Mouse (Mus musculus): Measurements from ENCODE around the gene AI481877. TPM values are rescaled to one million over a fixed set of nuclear protein-coding genes. Genes with fewer than 3 reads are reported as not detected.
"Not testable (repeated sequence)": the region's sequence is repeated elsewhere in the genome, so short reads cannot be mapped to it uniquely, and the experiment has no call there.

AI481877 gene
- total RNA-seq (2022), result not detected

DNA sequence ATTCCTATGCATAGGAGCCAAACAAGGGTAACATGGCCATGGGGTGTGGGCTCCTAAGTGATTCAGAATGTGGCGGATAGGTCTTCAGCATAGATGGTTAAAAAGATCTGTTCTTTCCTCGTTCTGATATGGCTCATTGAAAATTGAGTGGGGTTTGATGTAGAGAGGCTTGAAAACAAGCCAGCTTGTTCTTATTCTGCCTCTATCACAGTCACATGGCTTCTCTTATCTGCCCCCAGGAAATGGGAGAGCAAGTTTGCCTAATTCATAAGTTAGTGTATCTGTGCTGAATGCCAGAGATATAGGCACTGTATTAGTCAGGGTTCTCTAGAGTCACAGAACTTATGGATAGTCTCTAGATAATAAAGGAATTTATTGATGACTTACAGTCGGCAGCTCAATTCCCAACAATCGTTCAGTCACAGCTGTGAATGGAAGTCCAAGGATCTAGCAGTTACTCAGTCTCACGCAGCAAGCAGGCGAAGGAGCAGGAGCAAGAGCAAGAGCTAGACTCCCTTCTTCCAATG is at the start of gene AI481877:
AI481877 (minus strand) TSS at position 477 of the 527 bp plus-strand sequence.
- DNase-seq (ENCODE audit: low spot score in 2 of 2), result not testable (repeated sequence)

DNA sequence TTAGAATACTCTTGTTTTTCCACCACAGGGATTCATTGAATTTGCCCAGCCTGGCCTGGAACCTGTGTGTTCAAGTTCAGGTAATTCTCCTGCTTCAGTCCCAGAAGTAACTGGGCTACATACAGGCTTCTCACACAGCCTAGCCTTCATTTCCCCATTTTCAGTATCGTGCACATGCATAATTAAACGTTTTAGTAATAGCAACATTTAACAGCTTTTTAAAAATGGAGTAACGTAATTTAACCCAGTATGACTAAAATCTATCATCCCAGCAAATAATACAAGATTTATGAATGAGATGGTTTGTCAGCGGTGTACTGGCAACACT is 49.7 kb upstream of the AI481877 start:
- DNase-seq (ENCODE audit: low spot score in 2 of 2), result no peak

- no peak for DNase-seq (ENCODE audit: low spot score in 2 of 2)
These were observed 48.5 kb upstream of the AI481877 start for GRCm38 (mm10) chr4:59187289-59187688.

DNA sequence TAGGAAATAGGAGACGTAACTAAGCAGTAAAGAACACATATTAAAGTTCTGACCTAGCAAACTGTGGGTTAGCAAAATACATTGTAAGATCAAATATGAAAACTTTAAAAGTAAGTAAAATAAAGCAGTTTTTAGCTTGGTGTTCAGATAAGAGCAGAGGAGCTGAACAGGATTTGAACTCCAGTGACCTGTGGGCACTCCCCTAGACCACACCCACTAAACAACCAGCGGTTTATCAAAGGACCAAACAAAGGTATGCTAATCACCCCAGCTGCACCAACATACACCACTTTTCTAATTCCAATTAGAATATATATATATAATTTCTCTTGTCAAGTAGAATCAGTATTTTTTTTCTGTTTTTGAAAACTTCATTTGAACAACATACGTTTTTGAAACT is 46.9 kb upstream of the AI481877 start:
- DNase-seq (ENCODE audit: low spot score in 2 of 2), result no peak

- DNase-seq (ENCODE audit: low spot score in 2 of 2), result no peak
These were observed 42.8 kb upstream of the AI481877 start for GRCm38 (mm10) chr4:59181320-59182271.

GRCm38 (mm10) chr4:59177566-59177965 is 38.8 kb upstream of the AI481877 start:
- DNase-seq (ENCODE audit: low spot score in 2 of 2), result no peak

GRCm38 (mm10) chr4:59175929-59176328 is 37.1 kb upstream of the AI481877 start:
- no peak for DNase-seq (ENCODE audit: low spot score in 2 of 2)

DNA sequence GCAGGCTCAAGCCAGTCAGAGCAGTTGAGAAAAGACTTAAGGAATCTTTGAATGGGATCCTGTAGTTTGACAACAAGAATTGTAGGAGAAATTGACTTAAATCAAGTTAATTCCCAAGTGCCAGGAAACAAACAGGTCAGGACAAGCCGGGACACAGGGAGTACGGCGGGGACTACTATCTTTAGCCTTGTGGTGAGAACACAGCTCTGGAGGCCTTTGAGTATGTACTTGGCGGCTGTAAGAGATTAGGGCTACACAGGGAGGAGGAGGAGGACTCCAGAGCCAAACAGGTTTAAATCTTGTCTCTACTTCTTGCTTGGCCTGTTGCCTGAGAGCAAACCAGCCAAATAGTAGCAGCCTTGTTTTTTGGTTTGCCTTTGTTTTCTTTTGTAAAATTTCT is 36.2 kb upstream of the AI481877 start:
- DNase-seq (ENCODE audit: low spot score in 2 of 2), result peak in 1 of 2 experiments; percentile 17

DNA sequence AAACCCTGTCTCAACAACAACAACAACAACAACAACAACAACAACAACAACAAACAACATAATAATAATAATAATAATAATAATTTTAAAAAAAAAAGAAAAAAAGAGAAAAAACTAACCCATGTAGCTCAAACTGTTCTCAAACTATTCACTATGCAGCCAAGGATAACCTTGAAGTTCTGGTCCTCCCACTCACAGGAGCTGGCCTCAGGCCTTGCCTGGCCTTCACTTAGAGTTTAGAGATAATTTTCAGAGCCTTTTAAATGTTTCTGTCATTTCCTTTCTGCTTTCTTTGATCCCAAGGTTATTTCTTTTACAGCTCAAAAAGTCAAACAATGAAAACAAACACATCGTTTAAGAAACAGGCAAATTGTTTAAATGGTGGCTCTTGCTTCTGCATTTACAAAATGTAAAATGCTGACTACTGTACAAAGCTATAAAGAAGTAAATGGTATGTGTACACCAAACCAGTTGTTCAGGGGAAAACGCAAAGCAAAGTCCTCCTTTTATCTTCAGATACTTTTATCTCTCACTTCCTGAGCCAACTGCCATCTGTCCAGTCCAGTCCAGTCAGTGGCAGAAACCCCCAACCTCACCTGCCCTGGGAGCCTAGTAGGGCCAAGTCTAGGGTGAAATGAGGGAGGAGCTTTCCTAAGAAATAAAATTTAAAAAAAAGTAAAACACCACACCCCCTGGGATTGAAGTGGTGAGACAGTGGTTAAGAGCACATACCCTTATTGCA is 34.6 kb upstream of the AI481877 start:
- no peak for DNase-seq (ENCODE audit: low spot score in 2 of 2)

GRCm38 (mm10) chr4:59172616-59173015 is 33.8 kb upstream of the AI481877 start:
- no peak for DNase-seq (ENCODE audit: low spot score in 2 of 2)

- no peak for DNase-seq (ENCODE audit: low spot score in 2 of 2)
These were observed 31.2 kb upstream of the AI481877 start for GRCm38 (mm10) chr4:59169981-59170380.

DNA sequence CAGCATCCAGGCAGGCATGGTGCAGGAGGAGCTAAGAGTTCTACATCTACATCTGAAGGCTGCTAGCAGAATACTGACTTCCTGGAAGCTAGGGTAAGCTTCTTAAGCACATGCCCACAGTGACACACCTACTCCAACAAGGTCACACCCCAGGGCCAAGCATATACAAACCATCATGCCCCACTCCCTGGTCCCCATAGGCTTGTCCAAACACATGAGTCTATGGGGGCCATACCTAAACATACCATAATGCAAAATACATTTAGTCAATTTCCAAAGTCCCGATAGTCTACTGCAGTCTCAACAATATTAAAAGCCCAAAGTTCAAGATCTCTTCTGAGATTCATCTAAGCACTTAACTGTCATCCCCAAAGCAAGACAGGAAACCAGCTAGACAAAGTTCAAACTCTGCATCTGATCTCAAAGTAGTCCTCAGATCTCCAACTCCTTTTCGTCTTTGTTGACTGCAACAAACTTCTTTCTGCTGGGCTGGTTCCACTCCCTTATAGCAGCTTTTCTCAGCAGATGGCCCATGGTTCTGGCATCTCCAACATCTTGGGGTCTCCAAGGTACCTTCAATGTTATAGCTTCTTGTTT is 28.6 kb upstream of the AI481877 start:
- no peak for DNase-seq (ENCODE audit: low spot score in 2 of 2)

DNA sequence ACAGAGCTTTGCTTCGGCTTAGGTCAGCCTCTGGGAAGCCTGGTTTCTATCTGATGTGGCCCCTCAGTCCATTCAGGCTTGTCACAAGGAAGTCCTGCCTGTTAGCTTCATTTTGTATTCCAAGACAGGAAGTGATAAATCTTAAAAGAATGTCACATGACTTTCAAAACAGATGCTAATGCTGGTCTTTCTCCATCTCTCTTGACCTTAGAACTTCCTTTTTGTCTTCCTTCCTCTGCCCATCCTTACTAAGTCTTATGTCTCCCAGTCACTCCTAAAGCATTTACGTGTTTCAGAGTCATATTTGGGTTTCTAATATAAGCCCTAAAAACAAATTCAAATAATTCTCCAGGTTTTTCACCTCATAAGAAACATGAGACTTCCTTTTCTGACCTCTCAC is 25.3 kb upstream of the AI481877 start:
- DNase-seq (ENCODE audit: low spot score in 2 of 2), result no peak

DNA sequence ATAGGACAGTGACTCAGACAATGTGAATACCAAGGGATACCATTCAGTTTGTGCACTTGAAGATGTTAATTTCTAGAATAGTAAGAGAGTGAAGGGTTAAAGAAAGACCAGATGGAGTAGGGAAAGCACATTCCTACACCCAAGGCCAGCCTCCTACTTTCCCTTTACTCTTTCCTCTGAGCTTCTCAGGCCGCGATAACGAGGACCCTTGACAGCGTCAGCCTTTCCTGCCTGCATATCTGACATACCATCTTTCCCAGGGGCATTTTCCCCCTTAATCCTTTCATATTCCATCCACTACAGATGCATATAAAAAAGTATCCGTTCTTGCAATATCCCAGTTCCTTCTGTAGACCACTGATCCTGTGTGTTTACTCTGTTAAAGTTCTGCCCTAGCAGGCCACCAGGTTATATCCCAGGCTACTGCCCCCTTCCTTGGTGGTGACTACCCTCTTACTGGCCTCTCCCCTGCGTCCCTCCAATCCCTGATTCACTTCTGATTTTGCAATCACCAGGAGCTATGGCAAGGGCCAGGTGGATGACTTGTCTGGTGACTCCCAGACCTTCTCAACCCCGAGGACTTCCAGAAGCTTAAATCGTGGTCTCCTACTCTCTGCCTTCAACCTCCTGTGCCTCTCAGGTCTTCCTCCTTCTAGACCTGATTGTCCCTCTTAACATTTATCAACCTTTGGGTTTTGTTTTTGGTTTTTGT is 22.3 kb upstream of the AI481877 start:
- DNase-seq (ENCODE audit: low spot score in 2 of 2), result no peak

GRCm38 (mm10) chr4:59160289-59160688 is 21.5 kb upstream of the AI481877 start:
- DNase-seq (ENCODE audit: low spot score in 2 of 2), result no peak

- no peak for DNase-seq (ENCODE audit: low spot score in 2 of 2)
These were observed 18.9 kb upstream of the AI481877 start for GRCm38 (mm10) chr4:59157654-59158053.

DNA sequence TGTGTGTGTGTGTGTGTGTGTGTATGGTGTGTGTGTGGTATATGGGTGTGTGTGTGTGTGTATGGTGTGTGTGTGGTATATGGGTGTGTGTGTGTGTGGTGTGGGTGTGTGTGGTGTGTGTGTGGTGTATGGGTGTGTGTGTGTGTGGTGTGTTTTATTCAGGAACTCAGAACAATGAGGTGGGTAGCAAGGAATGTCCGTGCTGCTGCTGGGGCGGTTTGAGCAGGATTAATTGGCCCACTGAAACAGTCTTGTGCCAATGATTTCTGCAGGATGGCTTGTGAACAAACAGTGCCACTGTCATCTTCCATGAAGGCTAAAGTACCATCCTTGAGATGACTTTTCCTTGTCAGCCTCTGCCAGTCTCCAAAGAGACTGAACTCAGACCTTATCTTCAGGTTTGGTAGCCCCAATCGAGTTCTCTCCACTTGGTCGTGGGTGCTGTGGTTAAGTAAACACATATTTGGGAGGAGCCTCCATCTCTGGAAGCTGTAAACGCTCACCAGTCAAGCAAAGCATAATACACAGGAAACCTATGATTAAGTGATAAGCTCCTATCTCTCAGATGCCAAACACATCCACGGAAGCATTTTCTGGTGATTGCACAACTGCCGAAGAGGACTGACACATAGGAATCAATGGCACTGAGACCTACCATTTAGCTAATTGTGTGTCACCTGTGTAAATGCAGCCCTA is 18.3 kb upstream of the AI481877 start:
- no peak for DNase-seq (ENCODE audit: low spot score in 2 of 2)

- no peak for DNase-seq (ENCODE audit: low spot score in 2 of 2)
These were observed 13.2 kb upstream of the AI481877 start for GRCm38 (mm10) chr4:59151953-59152352.

GRCm38 (mm10) chr4:59150907-59151306 is 12.1 kb upstream of the AI481877 start:
- DNase-seq (ENCODE audit: low spot score in 2 of 2), result no peak

GRCm38 (mm10) chr4:59149043-59149442 is 10.3 kb upstream of the AI481877 start:
- DNase-seq (ENCODE audit: low spot score in 2 of 2), result no peak

GRCm38 (mm10) chr4:59128935-59129334 is 9.8 kb downstream of the AI481877 start:
- no peak for DNase-seq (ENCODE audit: low spot score in 2 of 2)

Measured in gastrocnemius, adult 8-10 months (tissue).